Mouse (Mus musculus) monocyte, adult 5-6 weeks (primary cell): ENCODE measurements around the gene Ttll5. TPM values are rescaled to one million over a fixed set of nuclear protein-coding genes. Genes with fewer than 3 reads are reported as not detected.

Source experiments
- ATAC-seq: fragments of 153-309, 156-312 bp; replicated peaks from 2 replicates; pipeline ENCODE4 v1.8.0; 2017; ENCODE audit warnings: mild to moderate bottlenecking; ENCODE audit not compliant: low TSS enrichment, insufficient number of reproducible peaks, severe bottlenecking, poor library complexity, low FRiP score
- total RNA-seq: library from RNA; stranded (forward); fragments of 200-1000, 200-491, 200-594 nt; gene quantifications from 3 replicates; pipeline ENCODE4 v1.2.3, GENCODE M21; 2017

The Ttll5 gene
- total RNA-seq, 1 experiment from 2014 or later, result 17.6 TPM

GRCm38 (mm10) chr12:85955690-85956089 is 131.2 kb downstream of the Ttll5 start:
- ATAC-seq, result no peak

GRCm38 (mm10) chr12:85956251-85956650 is 131.8 kb downstream of the Ttll5 start:
- ATAC-seq, result no peak

GRCm38 (mm10) chr12:85958460-85958859 is 134.0 kb downstream of the Ttll5 start:
- ATAC-seq, result no peak

- ATAC-seq, result no peak
Measured at GRCm38 (mm10) chr12:85959822-85960501, 135.5 kb downstream of the Ttll5 start.

- no peak for ATAC-seq
Measured at GRCm38 (mm10) chr12:85960699-85961098, 136.2 kb downstream of the Ttll5 start.

- no peak for ATAC-seq
Measured at GRCm38 (mm10) chr12:85963160-85963559, 138.7 kb downstream of the Ttll5 start.

GRCm38 (mm10) chr12:85963699-85964098 is 139.2 kb downstream of the Ttll5 start:
- ATAC-seq, result peak; percentile 76

- peak; percentile 20; the same call in 1 of the 2 replicates for ATAC-seq
Measured at GRCm38 (mm10) chr12:85964436-85964835, 140.0 kb downstream of the Ttll5 start.

- no peak for ATAC-seq
Measured at GRCm38 (mm10) chr12:85967812-85968211, 143.4 kb downstream of the Ttll5 start.

- no peak for ATAC-seq
Measured at GRCm38 (mm10) chr12:85968409-85968808, 143.9 kb downstream of the Ttll5 start.

GRCm38 (mm10) chr12:85969571-85969970 is 145.1 kb downstream of the Ttll5 start:
- ATAC-seq, result peak; percentile 64

- ATAC-seq, result no peak
Measured at GRCm38 (mm10) chr12:85970191-85970590, 145.7 kb downstream of the Ttll5 start.

GRCm38 (mm10) chr12:85970803-85971202 is 146.3 kb downstream of the Ttll5 start:
- ATAC-seq, result no peak

- ATAC-seq, result no peak
Measured at GRCm38 (mm10) chr12:85971655-85972054, 147.2 kb downstream of the Ttll5 start.

GRCm38 (mm10) chr12:85973526-85973925 is 149.1 kb downstream of the Ttll5 start:
- ATAC-seq, result peak; percentile 81

- no peak for ATAC-seq
Measured at GRCm38 (mm10) chr12:85974030-85974429, 149.6 kb downstream of the Ttll5 start.

- peak; percentile 89 for ATAC-seq
Measured at GRCm38 (mm10) chr12:85979996-85980395, 155.5 kb downstream of the Ttll5 start.

GRCm38 (mm10) chr12:85985524-85985923 is 161.1 kb downstream of the Ttll5 start:
- peak; percentile 56; the same call in 1 of the 2 replicates for ATAC-seq

- no peak for ATAC-seq
Measured at GRCm38 (mm10) chr12:85986024-85986423, 161.6 kb downstream of the Ttll5 start.

GRCm38 (mm10) chr12:85986540-85987443 is 162.3 kb downstream of the Ttll5 start:
- no peak for ATAC-seq
